Mouse (Mus musculus): Measurements from ENCODE around the gene Fnip1.
A peak's percentile ranks its signal among the peaks of the same experiment; 100 is the strongest.
"Not testable (repeated sequence)": the region's sequence is repeated elsewhere in the genome, so short reads cannot be mapped to it uniquely, and the experiment has no call there.

The Fnip1 gene

GRCm38 (mm10) chr11:54437823-54438337 is at the start of gene Fnip1:
Gene Fnip1, plus strand, starts transcription at chr11:54438199.
- DNase-seq (ENCODE audit: low spot score in 2 of 2), result peak; percentile 78 to 93

GRCm38 (mm10) chr11:54390386-54390785 is 47.6 kb upstream of the Fnip1 start:
- no peak for DNase-seq (ENCODE audit: low spot score in 2 of 2)

DNA sequence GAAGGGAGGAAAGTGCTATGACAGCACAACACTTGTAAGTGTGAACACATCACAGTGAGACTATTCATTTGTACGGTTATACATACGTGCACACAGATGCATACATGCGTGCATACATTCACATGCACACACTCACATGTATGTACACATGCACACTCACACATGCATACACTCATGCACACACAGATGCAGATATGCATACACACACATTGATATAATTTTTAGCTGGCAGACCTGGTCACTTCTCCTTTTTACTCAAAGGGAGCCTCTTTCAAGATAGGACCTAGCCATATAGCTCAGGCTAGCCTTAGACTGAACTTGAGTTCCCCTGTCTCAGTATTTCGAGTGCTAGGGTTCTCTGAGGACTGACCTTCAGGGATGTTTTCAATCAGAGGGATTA is 46.7 kb upstream of the Fnip1 start:
- DNase-seq (ENCODE audit: low spot score in 2 of 2), result no peak

DNA sequence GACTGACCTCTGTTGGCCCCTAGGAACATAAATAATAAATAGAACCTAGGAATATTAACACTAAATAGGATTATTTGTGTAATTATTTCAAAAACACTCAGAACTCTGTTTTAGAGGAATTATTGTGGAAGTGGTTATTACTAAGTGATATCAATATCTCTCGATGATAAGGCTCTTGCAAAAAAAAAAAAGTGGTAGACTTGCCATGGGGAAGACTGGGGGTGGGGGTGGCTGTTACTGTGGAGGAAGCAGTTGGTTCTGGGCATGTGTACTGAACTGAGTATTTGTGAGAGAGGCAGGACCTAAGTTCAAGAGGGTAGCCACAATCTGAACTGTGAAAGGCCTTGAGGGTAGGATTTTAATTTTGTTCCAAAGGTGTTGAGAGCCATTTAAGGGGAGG is 41.3 kb upstream of the Fnip1 start:
- no peak for DNase-seq (ENCODE audit: low spot score in 2 of 2)

GRCm38 (mm10) chr11:54398058-54398457 is 39.9 kb upstream of the Fnip1 start:
- DNase-seq (ENCODE audit: low spot score in 2 of 2), result no peak

GRCm38 (mm10) chr11:54400803-54401202 is 37.2 kb upstream of the Fnip1 start:
- DNase-seq (ENCODE audit: low spot score in 2 of 2), result not testable (repeated sequence)

DNA sequence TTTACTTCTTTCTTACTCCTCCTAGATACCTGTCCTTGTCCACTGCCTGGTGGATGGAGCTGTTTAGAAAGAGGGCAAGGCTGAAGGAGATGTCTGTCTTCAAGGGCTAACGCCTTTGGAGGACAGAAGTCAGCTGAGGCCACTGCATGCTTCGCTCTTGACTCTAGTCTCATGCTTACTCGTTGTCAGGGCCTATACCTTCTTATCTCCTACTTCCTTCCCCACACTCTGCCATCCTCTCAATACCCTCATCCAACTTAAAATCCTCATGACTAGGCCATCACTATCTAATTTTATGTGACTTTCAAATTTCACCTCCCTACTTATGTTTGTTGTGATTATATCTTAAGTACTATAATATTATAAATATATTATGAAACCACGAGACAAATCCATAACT is 33.1 kb upstream of the Fnip1 start:
- DNase-seq (ENCODE audit: low spot score in 2 of 2), result no peak

- DNase-seq (ENCODE audit: low spot score in 2 of 2), result no peak
Observed at GRCm38 (mm10) chr11:54406930-54407546, 31.0 kb upstream of the Fnip1 start.

- DNase-seq (ENCODE audit: low spot score in 2 of 2), result no peak
Observed at GRCm38 (mm10) chr11:54410612-54411011, 27.4 kb upstream of the Fnip1 start.

GRCm38 (mm10) chr11:54413017-54413416 is 25.0 kb upstream of the Fnip1 start:
- peak in 1 of 2 experiments; percentile 13 for DNase-seq (ENCODE audit: low spot score in 2 of 2)

GRCm38 (mm10) chr11:54423007-54423406 is 15.0 kb upstream of the Fnip1 start:
- DNase-seq (ENCODE audit: low spot score in 2 of 2), result no peak

DNA sequence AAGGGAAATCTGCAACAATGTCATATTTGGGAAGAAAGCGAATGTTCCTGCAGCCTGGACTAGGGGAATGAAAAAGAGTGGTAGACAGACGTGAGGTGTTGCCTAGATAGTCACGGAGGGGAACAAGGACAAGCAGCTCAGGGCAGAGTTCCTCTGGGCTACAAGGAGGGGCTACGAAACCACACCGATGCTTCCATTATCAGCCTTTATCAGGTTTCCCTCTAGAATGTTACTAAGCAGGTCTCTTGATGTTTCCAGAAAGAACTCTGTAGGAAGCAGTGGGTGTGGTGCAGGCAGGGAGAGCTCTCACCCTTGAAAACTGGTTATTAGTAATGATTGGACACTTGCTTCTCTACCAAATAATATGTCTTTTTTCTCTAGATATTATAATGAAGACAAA is 11.7 kb upstream of the Fnip1 start:
- DNase-seq (ENCODE audit: low spot score in 2 of 2), result no peak

GRCm38 (mm10) chr11:54427138-54427537 is 10.9 kb upstream of the Fnip1 start:
- DNase-seq (ENCODE audit: low spot score in 2 of 2), result no peak

DNA sequence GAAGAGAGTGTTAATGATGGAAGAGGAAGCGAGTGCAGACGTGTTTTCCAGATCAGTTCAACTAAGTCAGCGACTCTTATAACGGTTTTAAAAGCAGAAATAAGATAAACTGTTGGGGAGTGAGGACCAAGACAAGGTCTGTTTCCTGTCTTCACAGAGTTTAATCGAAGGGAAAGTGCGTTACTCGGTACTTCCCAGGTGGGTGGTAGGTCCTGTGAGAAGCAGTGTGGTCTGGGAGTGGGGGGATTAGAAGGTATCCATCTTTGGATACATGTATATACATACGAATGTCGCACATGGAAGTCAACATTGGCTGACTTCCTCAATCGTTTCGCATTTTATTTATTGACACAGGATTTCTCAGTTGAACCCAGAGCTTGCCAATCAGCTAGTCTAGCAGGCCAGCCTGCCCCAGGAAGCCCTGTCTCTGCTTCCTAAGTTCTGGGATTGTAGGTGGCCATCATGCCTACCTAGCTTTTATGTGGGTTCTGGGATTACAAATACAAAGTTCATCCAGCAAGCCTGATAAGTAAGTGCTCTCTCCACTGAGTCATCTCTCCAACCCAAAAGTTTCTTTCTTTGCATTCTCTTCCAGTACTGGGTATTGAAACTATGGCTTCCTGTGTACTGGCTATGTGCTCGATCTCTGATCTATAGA is 10.2 kb upstream of the Fnip1 start:
- DNase-seq (ENCODE audit: low spot score in 2 of 2), result no peak

GRCm38 (mm10) chr11:54429224-54429623 is 8.8 kb upstream of the Fnip1 start:
- no peak for DNase-seq (ENCODE audit: low spot score in 2 of 2)

DNA sequence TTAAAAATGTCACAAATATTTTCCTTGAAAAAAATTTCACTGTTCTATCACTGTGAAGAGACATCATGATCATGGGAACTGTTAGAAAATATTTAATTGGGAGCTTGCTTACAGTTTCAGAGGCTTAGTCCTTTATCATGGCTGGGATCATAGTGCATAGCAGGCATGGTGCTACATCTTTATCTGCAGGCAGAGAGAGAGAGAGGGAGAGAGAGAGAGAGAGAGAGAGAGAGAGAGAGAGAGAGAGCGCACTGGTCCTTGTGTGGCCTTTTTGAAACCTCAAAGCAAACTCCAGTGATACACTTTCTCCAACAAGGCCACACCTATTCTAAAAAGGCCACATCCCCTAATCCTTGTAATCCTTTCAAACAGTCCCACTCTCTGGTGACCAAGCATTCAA is 2.2 kb upstream of the Fnip1 start:
- no peak for DNase-seq (ENCODE audit: low spot score in 2 of 2)

DNA sequence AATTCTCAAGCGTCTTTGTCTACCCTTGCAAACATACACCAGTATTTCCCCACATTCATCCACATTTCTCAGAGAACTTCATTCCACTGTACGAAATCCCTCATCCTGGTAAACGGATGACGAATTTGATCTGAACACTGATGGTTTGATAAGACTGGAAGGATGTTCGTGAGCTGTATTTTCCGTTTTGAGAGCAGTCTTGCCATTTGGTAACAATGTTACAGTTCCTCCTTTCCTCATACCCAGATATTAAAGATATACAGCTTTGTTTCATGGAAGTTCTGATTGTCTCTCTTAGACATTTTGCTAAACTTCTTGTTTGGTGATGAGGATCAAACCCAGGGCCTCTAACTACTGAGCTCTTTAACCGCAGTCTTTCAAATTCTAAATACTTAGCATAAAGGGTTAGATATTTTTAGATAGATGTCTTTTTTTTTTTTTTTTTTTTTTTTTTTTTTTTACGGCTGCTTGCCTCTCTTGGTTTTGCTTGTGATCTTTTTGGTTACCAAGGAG is 633 bp upstream of the Fnip1 start:
- DNase-seq (ENCODE audit: low spot score in 2 of 2), result no peak

DNA sequence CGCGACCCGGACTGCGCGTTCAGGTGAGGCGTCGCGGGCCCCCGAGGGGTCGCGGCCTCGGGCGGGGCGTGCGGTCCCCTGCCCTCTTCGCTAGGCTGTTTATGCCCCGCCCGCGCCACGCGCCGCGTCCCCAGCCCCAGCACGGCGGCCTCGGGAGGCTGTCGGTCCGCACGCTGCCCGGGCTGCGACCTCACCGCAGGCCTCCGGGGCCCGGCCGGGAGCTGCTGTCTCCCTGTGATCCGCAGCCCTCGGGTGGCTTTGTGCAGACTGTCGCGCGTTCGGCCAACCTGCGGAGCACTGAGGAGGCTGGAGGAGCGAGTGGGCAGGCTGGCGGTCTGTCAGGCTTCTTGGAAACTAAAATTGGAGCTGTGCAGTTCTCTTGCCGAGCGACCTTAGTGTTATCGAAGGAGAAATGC is 375 bp downstream of the Fnip1 start:
- peak; percentile 28 to 47 for DNase-seq (ENCODE audit: low spot score in 2 of 2)

DNA sequence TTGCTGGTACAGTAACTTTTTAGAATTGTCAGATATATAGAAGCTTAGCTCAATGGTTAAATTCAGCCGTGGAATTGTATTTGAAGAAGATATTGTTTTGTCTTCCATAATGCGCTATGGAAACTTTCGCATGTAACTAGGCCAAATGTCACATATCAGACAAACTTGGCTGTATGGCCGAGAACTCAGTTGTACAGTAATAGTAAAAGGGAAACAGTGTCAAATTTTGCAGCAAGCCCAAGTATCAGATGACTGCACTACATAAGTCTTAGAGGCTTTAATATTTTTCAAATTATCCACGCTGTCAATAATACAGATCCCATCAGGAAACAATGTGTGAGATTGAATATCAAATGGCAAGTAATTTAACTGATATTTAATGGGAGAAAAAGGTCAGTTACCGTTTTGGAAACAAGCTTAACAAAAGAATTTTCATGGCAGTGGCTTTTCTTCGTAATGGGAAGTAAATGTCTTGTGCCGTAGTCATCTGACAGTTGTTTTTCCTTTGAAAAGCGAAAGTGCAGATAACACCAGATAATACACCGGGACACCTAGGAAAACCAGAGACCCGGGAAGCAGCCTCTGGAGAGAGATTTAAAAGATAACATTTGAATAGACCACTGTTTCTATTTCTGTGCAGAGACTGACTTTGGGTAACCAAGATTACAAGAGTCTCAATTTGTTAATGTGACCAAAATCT is 1.1 kb downstream of the Fnip1 start:
- no peak for DNase-seq (ENCODE audit: low spot score in 2 of 2)

DNA sequence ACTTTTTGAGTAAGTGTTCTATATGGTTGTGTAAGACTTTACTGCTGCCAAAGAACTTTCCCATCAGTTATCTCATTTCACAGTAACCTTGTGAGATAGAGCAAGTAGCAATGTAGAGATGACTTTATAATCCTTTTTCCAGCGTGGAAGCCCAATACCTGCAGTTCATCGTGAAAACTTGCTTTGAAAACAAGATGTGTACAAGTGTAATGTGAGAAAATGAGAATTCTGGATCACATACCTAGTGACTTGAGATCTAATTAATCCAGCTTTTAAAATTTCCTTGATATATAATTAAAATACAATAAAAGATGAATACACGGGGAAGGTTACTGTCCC is 1.7 kb downstream of the Fnip1 start:
- DNase-seq (ENCODE audit: low spot score in 2 of 2), result no peak

GRCm38 (mm10) chr11:54450757-54451156 is 12.8 kb downstream of the Fnip1 start:
- not testable (repeated sequence) for DNase-seq (ENCODE audit: low spot score in 2 of 2)

GRCm38 (mm10) chr11:54454516-54454915 is 16.5 kb downstream of the Fnip1 start:
- DNase-seq (ENCODE audit: low spot score in 2 of 2), result no peak

- DNase-seq (ENCODE audit: low spot score in 2 of 2), result no peak
Observed at GRCm38 (mm10) chr11:54456875-54457274, 18.9 kb downstream of the Fnip1 start.
